Mouse (Mus musculus) G1E (cell line): ENCODE results near the gene Tnp2.

Experiments used
- CTCF ChIP-seq: IDR thresholded peaks from 2 replicates; pipeline ENCODE4 v1.5.1; 2012; ENCODE audit warnings: low read depth, low read length, inconsistent platforms, mixed read lengths
- GATA2 ChIP-seq: IDR thresholded peaks from 2 replicates; pipeline ENCODE4 v1.6.1; 2012; ENCODE audit warnings: low read depth, low read length, inconsistent platforms, borderline replicate concordance

DNA sequence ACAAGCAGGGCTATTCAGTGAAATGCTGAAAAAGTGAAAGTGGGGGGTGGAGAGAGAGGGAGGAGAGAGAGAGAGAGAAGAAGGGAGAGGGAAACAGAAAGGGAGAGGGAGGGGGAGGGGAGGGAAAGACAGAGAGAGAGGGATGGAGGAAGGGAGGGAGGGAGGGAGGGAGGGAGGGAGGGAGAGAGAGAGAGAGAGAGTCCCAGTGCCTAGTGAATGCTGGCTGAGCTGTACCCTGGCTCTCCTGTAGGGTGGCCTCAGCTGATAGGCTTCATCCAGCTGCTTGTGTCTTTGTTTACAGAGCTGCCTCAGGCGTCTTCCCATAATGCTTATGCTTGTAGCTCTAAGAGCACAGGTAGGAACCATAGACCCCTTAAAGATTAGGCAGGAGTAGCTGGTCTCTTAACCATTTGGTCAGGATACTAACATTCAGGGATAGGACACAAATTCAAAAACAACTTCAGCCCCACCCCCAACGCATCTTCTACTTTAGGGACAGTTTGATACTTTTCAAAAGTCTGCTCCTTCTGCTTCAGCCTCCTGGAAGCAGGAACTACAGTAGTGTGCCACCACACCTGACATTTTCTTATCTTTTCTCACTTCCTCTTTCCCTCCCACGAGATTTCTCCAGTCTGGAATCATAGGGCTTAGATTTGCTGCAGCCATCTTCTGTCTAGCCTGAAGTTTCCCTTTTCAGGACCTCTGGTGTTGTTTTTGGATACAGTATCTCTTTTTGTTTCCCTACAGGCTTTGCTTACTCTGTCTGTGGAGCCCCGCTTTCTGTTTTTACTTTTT is 17.7 kb downstream of the Tnp2 start:
- TF ChIP-seq CTCF (no peak), GATA2 (no peak)
